Mouse (Mus musculus) adrenal gland, postnatal 36 days (tissue): ENCODE results near the gene Col5a1. TPM values are rescaled to one million over a fixed set of nuclear protein-coding genes. Genes with fewer than 3 reads are reported as not detected.
A peak's percentile ranks its signal among the peaks of the same experiment; 100 is the strongest.

Experiments
- DNase-seq, 2 experiments: peaks; one replicate each; pipeline ENCODE4 v3.0.0; 2021; ENCODE audit warnings: mixed read lengths in 1 of 2
- total RNA-seq, 2 experiments: library from RNA; stranded (reverse); gene quantifications; 2 replicates each; pipeline ENCODE4 v1.2.3; 2021

Col5a1 gene
- total RNA-seq, 2 experiments from 2014 or later, result 51.4 to 64.3 TPM

DNA sequence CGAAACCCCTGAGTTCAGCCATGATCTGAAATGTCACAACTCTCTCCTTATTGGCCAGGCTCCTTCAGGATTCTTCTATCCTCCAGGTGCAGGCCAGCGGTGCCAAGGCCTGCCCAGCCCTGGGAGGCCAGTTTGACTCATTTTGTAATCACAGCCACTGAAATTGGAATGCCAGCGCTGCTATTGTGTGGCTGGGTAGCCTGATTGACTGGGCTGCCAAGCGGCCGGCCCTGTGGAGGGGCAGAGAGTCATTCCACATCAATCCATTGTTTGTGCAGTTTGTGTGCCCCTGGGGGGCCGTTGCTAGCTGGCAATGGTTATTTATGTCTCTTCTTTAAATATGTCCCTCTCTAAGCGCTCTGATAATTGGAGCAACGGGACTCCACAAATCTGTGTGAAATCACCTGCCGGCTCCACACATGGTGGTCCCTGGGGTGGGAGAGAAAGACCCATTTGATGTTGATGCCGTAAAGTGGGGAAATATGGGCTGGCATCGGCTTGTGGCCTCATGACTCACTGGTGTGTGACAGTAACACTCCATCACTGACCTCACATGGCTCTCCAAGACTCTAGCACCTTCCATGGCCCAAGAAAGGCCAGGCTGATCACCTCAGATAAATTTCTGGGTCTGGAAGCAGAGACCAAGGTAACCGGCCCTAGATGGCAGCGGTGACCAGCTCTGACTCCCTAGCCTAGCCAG lies 147.9 kb downstream of the Col5a1 start:
- DNase-seq, result peak; percentile 50 to 61

DNA sequence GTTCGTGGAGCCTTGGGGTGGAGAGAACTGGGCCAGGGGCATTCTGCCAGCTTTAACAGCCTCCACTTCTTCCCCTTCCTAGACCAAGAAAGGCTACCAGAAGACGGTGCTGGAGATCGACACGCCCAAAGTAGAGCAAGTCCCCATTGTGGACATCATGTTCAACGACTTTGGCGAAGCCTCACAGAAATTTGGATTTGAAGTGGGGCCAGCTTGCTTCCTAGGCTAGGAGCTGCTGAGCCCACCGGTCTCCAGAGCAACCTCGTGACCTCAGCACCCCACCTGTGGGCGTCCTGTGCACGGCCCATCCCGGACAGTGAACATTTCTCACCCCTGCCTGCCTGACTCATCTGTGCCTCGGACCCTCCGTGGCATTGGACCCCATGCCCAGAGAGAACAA lies 150.6 kb downstream of the Col5a1 start:
- DNase-seq, result no peak

DNA sequence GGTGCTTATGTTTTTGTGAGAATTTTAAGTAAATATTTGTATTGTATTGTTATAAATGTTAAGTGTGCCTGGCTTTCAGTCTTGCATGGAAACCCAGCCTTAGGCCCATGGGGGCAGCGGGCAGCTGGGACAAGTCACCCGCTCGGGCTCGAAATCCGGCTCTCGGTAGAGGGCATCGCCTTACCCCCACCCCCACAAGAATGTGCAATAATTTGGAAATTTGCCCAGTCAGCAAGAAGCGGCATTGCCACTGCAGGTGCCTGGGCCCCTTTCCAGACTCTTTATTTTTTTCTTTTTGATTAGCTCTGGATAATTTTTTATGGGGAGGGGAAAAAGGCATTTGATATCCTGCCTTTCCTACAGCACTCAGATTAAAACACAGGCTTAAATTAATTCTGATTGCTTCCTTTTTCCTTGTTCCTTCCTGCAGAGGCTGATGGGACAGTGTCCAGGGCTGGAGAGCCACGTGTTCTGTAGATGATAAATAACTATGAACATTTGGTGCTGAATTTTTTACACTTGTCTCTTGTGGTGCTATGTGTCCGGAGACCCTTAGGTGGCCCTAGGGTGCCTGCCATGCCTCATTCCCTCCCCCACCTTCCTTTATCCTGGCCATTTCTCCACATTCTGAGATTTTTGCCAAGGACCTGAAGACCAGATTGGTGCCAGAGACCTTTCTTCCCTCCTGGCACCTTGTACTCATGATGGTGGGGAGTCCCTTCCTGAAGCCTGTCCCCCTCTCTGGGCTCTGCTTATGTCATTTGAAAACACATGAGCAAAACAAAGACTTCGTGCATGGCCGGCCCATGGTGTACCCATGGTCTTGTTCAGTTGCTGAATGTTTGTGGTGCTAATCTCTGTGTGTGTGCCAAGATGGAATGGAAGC lies 151.5 kb downstream of the Col5a1 start:
- peak in 1 of 2 experiments; percentile 42 for DNase-seq

DNA sequence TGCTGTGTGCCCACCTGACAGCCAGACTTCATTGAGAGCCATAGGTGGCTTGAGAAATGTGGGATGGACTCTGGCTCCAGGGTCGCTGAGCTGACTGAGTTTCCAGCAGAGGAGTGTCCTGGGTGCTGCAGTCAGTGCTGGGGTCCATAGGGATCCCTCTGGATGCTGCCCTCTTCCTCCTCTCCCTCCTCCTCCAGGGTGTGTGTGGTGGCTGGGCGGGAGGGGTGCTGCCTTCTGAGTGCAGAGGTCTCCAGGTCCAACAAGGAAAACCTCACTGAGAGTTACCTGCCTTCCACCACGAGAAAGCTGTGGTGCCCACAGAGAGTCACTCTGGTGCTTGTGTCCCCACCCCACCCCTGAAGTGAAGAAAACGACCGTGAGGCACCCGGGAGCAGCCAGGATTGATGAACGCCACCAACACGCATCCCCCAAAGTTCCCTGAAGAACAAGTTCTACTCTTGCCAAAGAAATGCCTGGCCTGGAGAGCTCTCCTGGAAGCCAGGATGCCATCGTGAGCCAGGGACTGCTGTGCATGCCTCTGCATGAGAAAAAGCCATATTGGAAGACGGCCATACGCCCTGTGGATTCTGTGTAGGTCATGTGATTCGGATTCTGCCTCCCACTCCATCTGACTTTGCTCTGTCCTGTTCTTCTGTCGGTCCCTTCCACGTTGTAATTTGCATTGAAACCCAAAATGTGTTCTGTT lies 152.3 kb downstream of the Col5a1 start:
- DNase-seq, result peak in 1 of 2 experiments; percentile 22

DNA sequence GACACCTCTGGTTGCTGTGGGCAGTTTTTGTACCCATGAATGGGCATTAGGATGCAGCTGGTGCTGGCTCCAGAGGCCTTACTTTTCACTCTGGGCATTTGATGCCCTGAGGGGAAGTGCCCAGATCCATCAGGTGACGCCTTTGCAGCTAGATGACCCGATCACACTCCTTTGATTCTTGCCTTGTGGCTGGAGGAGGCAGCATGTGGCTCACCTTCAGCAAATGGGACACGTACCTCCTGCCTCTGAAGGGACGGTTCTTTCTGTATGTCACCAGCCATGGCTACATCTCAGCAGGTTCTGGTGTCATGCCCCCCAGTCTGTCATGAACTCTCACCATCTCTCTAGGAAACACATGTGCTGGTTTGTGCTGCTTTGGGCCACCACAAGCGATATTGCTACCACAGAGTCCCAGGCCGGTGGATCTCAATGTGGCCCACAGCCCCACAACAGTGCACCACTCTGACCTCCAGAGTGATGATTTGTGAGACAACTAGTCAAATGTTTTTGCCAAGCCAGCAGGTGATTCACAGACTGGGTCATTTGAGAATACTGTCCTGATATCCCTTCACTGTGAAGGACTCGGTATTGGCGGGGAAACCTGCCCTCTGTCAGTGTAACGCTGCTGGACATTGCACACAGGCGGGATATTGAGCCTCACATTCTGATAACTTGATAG lies 153.6 kb downstream of the Col5a1 start:
- peak; percentile 26 to 48 for DNase-seq

DNA sequence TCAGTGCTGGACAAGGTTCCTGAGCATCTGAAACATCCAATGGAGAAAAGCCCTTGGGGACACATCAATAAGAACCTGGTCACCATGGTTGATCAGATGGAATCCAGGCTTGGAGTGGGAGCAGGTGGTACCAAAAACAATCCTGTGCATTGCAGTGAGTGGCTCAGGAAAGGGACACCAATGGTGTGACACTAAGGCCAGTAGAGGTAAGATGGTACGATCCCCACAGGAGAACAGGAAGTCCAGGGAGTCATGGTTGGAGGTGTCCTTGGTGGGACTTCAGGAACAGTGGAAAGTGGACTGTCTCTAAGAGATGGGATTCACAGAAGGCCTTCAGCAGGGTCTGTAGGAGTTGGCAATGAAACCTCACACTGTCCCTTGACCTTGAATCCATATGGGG lies 154.2 kb downstream of the Col5a1 start:
- DNase-seq, result no peak

DNA sequence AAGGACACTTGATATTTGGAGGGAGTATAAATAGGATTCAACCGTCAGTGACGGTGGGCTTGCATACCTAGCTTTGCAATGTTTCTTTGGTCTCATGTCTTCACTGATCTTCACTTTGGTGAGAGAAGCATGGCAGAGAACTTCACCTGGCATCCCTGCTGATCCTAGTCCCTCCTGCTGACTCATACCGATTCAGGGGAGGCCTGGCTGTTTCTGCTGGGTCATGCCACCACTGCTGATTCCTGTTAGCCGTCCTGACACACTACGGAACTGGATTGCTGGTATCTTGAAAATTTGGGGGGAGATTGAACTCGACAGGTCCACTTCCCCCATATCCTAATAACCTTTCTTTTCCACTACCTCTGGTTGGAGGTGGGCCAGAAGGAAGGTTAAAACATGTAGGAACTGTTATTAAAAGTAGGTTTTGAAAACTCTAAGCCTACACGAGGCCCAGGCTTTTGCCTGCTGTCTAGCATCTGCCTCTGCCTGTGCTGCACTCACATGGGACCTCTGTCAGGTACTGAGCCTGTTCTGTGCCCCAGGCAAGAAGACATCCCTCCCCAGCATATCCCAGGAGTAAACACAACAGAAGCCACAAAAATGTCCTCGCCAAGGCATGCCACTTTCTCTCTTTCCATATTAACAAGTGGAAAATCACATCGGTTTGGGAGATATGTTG lies 158.8 kb downstream of the Col5a1 start:
- DNase-seq, result no peak

DNA sequence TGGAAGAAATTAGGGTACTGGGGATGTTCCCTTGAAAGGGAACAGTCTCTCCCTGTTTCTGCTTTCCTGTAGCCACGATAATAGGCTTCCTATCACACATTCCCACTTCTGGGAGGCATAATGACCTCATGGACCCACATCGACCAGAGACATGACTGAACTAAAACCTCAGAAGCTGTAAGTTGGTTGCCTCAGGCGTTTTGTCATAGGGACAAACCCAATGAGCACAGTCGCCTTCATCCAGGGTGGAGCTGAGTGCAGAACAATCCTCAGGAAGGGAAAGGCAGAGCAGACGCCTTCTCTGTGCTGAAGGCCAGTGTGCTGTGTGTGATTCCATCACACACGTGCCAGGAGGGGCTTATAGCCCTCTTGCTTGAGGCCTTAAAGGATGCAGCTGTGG lies 160.1 kb downstream of the Col5a1 start:
- no peak for DNase-seq

DNA sequence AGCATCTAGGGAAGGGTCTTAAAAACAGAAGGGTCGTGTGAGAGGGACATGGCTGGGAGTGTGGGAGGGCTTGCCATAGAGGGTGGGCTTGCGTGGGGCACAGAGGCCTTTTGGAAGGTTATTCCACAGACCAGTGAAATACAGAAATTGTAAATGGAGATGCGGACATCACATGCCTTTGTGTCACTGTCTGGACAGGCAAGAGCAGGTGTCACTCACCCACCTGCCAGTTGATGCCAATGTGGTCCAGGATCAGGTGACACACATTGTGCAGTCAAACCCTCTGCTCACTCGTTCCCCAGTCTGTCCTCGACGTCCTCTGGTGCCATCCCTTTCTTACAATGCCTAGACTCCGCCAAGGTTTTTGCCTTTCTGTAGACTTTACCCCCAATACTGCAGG lies 160.9 kb downstream of the Col5a1 start:
- DNase-seq, result no peak

DNA sequence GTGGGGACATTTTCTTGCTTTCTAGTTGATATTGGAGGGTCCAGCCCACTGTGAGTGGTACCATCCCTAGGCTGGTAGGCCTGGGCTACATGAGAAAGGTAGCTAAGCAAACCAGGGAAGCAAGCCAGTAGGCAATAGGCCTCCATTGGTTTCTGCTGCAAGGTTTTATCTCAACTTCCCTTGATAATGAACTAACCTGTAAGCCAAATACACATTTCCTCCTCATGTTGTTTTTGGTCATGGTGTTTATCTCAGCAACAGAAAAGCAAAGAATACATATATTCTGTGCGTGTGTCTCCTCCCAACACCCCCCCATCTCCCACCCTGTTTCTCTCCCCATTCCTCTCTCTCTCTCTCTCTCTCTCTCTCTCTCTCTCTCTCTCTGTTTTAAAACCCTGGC lies 173.7 kb downstream of the Col5a1 start:
- no peak for DNase-seq

DNA sequence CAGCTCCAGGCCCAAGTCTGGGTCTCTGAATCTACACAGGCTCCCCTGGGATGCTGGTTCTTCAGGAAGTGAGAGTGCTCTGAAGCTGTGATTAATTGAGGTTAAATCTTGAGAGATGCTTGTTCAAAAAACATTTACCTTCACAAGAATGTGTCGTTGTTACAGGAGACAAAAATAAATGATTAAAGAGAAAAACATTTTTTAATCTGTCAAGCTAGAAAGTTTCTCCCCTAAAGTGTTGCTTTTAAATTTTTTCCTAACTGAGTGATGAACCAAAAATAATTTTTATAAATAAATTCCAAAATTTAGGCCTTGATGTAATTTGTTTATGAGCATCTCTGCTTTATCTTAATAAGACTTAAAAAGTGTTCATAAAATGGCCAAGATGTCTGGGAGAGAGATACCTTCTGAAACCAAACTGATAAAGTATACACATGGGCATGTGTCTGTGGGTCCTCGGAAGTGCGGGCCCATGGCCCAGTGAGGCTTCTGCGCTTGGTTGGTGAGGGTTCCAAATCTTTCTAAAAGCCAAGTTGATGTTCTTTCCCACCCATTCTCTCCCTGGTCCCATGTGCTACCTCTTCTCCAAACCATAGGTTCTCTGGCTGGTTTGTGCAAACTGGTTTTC lies 177.6 kb downstream of the Col5a1 start:
- no peak for DNase-seq

DNA sequence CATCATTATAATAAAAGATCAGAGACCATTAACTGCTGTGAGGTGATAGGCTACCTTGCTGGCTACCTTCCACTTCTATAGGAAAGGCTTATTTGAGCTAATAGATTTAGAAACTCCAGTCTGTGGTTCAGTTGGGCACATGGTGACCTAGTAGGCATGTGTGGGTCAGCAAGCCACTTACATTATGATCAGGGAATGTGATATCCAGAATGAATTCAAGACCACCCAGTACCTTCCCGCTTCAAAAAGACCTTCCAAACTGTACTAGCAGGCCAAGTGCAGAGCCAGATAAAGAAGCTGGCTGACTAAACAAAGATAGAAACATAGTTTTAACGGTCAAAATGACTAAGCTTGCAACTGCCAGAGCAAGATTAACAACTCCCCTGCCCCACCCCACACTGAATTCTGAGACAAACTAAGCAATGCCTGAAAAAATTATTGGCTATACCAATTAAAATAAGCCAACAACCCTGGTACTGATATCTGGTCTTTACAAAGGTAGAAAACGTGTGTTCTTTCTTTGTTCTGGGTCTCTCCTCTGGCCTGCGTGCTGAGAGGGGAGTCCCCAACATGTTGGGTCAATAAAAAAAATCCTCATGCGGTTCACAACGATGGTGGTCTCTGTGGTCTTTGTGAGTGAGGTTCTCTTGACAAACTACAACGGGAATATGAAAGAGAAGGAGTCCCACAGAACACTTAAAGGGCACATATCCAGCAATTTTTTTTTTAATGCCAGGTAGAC lies 178.3 kb downstream of the Col5a1 start:
- no peak for DNase-seq

DNA sequence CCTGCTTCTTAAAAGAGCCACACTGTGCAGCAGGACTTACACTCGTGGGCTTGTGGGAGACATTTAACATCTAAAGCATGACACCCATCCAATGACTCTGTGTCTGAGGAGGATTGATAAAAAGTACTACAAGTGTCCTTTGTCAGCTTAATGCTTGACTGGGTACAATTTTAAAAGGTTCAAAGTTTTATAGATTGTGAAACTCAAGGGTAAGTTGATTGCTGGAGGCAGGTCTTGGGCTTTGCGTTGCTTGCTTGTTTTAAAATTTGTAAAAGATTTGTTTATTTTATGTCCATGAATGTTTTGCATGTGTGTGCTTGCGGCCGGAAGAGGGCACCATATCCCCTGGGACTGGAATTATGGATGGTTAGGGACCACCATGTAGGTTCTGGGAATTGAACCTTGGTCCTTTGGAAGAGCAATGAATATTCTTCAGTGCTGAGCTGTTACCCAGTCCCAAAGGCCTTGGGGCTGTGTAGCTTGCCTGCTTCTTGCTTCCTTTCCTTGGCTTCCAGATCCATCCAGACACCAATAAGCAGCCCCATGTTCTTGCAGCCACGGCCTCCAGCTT lies 178.9 kb downstream of the Col5a1 start:
- no peak for DNase-seq

DNA sequence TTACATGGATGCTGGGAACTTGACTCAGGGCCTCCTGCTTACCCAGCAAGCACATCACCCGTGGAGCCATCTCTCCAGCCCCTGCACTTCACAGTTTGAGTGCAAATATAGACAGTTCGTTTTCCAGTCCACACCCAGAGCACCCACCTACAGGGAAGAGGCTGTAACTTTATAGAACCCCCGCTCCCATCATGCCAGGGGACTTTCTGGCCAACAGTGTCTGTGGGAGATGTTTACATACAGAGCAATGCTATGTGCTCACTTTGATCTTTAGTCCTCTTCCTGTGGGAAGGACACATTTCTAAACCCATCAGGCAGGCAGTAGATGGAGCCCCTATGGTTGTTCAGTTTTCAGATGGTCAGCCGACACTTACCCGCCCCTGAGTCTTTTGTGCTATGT lies 180.5 kb downstream of the Col5a1 start:
- no peak for DNase-seq

DNA sequence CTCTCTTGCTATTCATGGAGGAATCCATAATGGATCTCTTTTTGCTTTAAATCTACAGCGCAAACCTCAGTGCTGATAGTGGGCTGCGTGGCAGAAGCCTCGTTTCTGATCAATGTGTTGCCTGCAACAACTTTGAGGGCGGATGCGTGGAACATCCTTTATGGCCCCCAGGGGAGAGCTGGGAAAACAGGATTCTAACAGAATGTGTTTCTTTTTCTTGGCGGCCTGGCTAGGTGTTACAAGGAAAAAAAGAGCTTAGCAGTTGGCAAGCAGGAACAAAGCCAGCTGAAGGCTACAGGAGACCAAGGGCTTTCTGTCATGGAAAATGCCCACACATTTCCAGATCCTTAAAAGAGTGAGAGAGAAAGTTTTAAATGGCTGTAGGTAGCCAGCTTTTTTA lies 180.9 kb downstream of the Col5a1 start:
- no peak for DNase-seq

DNA sequence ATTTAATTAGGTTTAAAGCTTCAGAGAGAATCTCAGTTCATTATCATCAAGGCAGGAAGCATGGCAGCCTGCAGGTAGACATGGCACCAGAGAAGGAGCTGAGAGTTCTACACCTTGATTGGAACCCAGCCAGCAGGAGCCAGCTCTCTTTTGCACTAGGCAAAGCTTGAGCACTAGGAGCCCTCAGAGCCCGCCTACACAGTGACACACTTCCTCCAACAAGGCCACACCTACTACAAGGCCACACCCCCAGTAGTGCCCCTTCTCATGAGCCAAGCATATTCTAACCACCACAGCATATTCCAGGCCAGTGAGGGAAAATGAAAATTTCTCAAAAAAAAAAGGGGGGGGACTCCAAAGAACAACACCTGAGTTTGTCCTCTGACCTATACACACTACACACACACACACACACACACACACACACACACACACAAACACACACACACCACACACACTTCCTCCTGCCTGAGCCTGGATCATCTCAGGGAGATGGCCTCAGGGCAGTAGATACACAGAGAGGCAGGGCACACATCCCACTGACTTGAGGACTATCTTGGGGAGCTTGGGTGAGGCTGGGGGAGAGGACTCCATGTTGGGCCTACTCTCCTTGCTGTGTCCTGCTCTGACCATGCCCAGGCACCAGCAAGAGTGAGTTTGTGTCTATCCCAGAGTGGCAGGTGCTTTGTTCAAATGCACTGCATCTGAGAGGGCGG lies 181.8 kb downstream of the Col5a1 start:
- DNase-seq, result no peak

DNA sequence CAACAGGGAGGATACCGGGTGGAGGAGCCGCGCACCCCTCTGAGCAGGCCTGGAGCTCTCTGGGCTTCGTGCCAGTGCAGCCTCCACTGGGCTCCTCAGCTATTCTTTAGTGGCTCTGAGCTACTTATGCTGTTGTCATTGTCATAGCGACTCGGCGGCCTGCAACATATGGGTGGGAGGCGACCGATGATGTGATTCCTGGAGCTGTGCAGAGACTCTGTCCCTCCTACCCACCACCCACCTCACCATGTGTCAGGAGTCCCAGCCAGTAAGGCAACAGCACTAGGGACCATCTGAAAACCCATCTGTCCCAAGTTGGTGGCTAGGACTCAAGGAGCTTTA lies 182.3 kb downstream of the Col5a1 start:
- no peak for DNase-seq

DNA sequence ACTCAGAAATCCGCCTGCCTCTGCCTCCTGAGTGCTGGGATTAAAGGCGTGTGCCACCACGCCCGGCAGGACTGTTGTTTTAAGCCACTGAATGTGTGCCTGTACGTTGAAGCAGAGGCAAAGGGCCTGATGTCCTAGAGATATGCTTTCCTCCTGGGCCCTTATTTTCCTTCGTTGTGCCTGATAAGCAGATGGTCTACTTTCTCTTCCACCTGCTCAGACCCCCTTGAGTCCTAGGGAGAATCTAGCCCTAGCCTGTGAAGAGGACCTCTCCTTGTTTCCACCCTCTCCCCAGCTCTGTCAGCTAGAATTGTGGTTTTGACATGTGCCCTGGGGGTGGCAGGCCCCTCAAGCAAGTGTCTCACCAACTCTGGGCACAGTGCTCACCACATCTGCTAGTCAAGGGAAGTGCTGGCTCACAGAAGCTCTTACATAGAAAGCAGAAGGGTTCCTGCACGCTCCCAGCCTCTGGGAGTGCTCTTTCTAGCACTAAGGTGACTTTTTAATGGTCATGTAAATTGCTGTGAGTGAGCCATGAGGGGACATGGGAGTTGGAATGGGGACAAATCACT lies 189.5 kb downstream of the Col5a1 start:
- DNase-seq, result no peak

DNA sequence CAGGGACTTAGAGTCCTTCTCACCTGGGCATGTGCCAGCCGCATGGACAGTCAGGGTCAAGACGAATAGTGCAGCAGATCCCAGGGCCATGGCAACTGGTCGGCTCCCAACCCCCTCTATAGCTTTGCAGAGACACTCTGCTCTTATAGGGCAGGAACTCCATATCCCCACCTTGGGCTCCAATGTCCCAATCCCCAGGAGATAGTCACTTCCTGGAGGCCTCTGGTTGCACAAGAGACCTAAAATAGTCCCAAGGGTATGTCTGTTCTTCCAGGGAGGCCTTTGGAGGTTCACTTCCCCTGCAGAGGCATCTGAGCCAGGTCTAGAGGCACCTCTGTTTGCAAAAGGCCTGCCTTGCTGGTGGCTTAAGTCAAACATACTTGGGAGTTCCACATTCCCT lies 198.5 kb downstream of the Col5a1 start, which contains the start of gene Fcnb:
Gene Fcnb, minus strand, starts transcription at position 118 of the 400 bp plus-strand sequence.
- DNase-seq, result no peak
